Mouse (Mus musculus): ENCODE results near the gene Sorcs3.

DNA sequence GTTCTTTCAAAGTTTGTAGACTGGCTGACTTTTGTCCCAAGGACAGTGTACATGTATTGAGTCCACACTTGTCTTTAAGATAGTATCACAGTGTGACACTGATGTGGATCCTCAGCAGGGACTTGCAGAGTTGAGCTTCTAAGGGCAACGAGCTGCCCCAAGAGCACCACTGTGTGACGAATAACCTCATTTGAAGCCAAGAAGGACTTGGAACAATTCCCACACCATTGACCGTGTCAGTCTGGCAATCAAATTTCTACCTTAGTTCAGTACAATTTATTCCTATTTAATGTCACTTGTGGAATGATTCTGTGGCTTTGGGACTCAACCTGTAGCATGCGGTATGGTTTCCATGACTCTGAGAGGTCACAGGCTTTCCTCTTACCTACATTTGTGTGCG, 255.3 kb downstream of the Sorcs3 start:
- no peak for TF ChIP-seq CTCF (conservative IDR thresholded peaks at IDR 0.05; ENCODE audit: insufficient read depth, insufficient read length, low read depth, low read length)
- TF ChIP-seq POLR2A (IDR thresholded peaks at IDR 0.05; ENCODE audit: low read depth, low read length), result no peak
